Mouse (Mus musculus) limb, embryonic 15.5 days (tissue): Measurements from ENCODE around the gene Slc2a8. TPM values are rescaled to one million over a fixed set of nuclear protein-coding genes. Genes with fewer than 3 reads are reported as not detected.

Source experiments
- ATAC-seq: fragments of 200-750 bp; cut with Nextera tagmentation; 2 replicates; pipeline ENCODE4 v1.8.0; 2017; ENCODE audit warnings: low read depth, moderate TSS enrichment; ENCODE audit not compliant: insufficient number of reproducible peaks, low FRiP score, low TSS enrichment
- H3K27ac ChIP-seq: fragments of 300-500 bp; sonication (generic); 2 replicates; pipeline ENCODE4 v1.5.1; 2015; ENCODE audit warnings: moderate library complexity, mild to moderate bottlenecking, inconsistent platforms
- H3K27me3 ChIP-seq: fragments of 300-500 bp; sonication (generic); 2 replicates; pipeline ENCODE4 v1.6.1; 2015; ENCODE audit warnings: inconsistent platforms
- H3K36me3 ChIP-seq: fragments of 300-500 bp; sonication (generic); 2 replicates; pipeline ENCODE4 v1.6.1; 2015; ENCODE audit warnings: inconsistent platforms
- H3K4me1 ChIP-seq: fragments of 300-500 bp; sonication (generic); 2 replicates; pipeline ENCODE4 v1.6.1; 2015; ENCODE audit warnings: inconsistent platforms
- H3K4me2 ChIP-seq: fragments of 300-500 bp; sonication (generic); 2 replicates; pipeline ENCODE4 v1.6.1; 2015; ENCODE audit warnings: mild to moderate bottlenecking, inconsistent platforms
- H3K4me3 ChIP-seq: fragments of 300-500 bp; sonication (generic); 2 replicates; pipeline ENCODE4 v1.5.1; 2015; ENCODE audit warnings: mild to moderate bottlenecking, inconsistent platforms
- H3K9ac ChIP-seq: fragments of 300-500 bp; sonication (generic); 2 replicates; pipeline ENCODE4 v1.6.1; 2015; ENCODE audit warnings: inconsistent platforms
- H3K9me3 ChIP-seq: fragments of 300-500 bp; sonication (generic); 2 replicates; pipeline ENCODE4 v1.6.1; 2016; ENCODE audit warnings: inconsistent platforms
- WGBS: fragments of 180-500 bp; shearing (Covaris S2); methylation state at CpG from one replicate; pipeline ENCODE4 v1.1.7; 2015; 5-methylcytosine and 5-hydroxymethylcytosine counted together
- polyA plus RNA-seq: library from polyadenylated mRNA; unstranded; fragments of >200 nt; fragmentation: Nextera tagmentation; extraction: Ambion mirVana; gene quantifications from 2 replicates; pipeline ENCODE4 v1.2.1, GENCODE M21; 2015

The Slc2a8 gene
- polyA plus RNA-seq, 1 experiment from 2014 or later = 22.4 TPM

GRCm38 (mm10) chr2:32968024-32968614, 13.8 kb downstream of the Slc2a8 start:
- Histone ChIP-seq H3K27ac (peak overlapping the region; percentile 98; the same call in 1 of the 2 replicates), H3K4me1 (peaks cover 35% of the 10 kb centered on the region), H3K4me3 (peak overlapping the region; percentile 60; the same call in 1 of the 2 replicates), H3K4me2 (peak overlapping the region; percentile 90; the same call in 1 of the 2 replicates), H3K27me3 (no peaks in the 10 kb centered on the region), H3K9me3 (no peaks in the 10 kb centered on the region), H3K36me3 (peaks cover 28% of the 10 kb centered on the region), H3K9ac (0 out of 2 replicates have a peak overlapping the region, but pooled peaks have one; percentile 80)
- 83% methylated on average over 9 of the region's 9 CpGs for WGBS
- no peak for ATAC-seq

GRCm38 (mm10) chr2:32966689-32967631, 14.9 kb downstream of the Slc2a8 start:
- H3K9ac ChIP-seq = peak overlapping the region; percentile 80
- peak; percentile 74 for ATAC-seq
- peak overlapping the region; percentile 98 for H3K27ac ChIP-seq
- peaks cover 41% of the 10 kb centered on the region for H3K4me1 ChIP-seq
- under 1% methylated on average over 55 of the region's 55 CpGs for WGBS
- peak overlapping the region; percentile 60 for H3K4me3 ChIP-seq
- peaks cover 27% of the 10 kb centered on the region for H3K36me3 ChIP-seq
- no peaks in the 10 kb centered on the region for H3K9me3 ChIP-seq
- H3K27me3 ChIP-seq = no peaks in the 10 kb centered on the region
- H3K4me2 ChIP-seq = peak overlapping the region; percentile 90

- Histone ChIP-seq H3K36me3 (peaks cover 27% of the 10 kb centered on the region), H3K9ac (peak overlapping the region; percentile 80), H3K27ac (peak overlapping the region; percentile 98), H3K4me3 (peak overlapping the region; percentile 60), H3K9me3 (no peaks in the 10 kb centered on the region), H3K4me1 (peaks cover 41% of the 10 kb centered on the region), H3K27me3 (no peaks in the 10 kb centered on the region), H3K4me2 (peak overlapping the region; percentile 90)
- no peak for ATAC-seq
- WGBS = 8% methylated on average over 13 of the region's 13 CpGs
Measured at GRCm38 (mm10) chr2:32966184-32966688, 15.6 kb downstream of the Slc2a8 start.

- no peak for ATAC-seq
- H3K9me3 ChIP-seq = no peaks in the 10 kb centered on the region
- WGBS = 15% methylated on average over 7 of the region's 7 CpGs
- no peak overlapping the region for H3K27ac ChIP-seq
- peak overlapping the region; percentile 60 for H3K4me3 ChIP-seq
- peaks cover 27% of the 10 kb centered on the region for H3K36me3 ChIP-seq
- peak overlapping the region; percentile 90 for H3K4me2 ChIP-seq
- peaks cover 45% of the 10 kb centered on the region for H3K4me1 ChIP-seq
- H3K27me3 ChIP-seq = no peaks in the 10 kb centered on the region
- H3K9ac ChIP-seq = no peak overlapping the region
Measured at GRCm38 (mm10) chr2:32965511-32966183, 16.2 kb downstream of the Slc2a8 start.

GRCm38 (mm10) chr2:32964659-32965457, 17.0 kb downstream of the Slc2a8 start:
- Histone ChIP-seq H3K27ac (peak overlapping the region; percentile 18; the same call in 1 of the 2 replicates), H3K4me1 (peaks cover 50% of the 10 kb centered on the region), H3K9me3 (no peaks in the 10 kb centered on the region), H3K4me3 (no peak overlapping the region), H3K36me3 (peaks cover 27% of the 10 kb centered on the region), H3K27me3 (no peaks in the 10 kb centered on the region), H3K9ac (no peak overlapping the region), H3K4me2 (no peak overlapping the region)
- 30% methylated on average over 10 of the region's 10 CpGs for WGBS
- ATAC-seq = no peak

- 75% methylated on average over 1 of the region's 1 CpGs for WGBS
- H3K36me3 ChIP-seq = peaks cover 27% of the 10 kb centered on the region
- no peaks in the 10 kb centered on the region for H3K9me3 ChIP-seq
- no peaks in the 10 kb centered on the region for H3K27me3 ChIP-seq
- no peak overlapping the region for H3K9ac ChIP-seq
- H3K4me3 ChIP-seq = peak overlapping the region; percentile 79; the same call in 1 of the 2 replicates
- H3K4me1 ChIP-seq = peaks cover 50% of the 10 kb centered on the region
- peak overlapping the region; percentile 74 for H3K4me2 ChIP-seq
- no peak for ATAC-seq
- H3K27ac ChIP-seq = no peak overlapping the region
Measured at GRCm38 (mm10) chr2:32963981-32964380, 17.9 kb downstream of the Slc2a8 start.

GRCm38 (mm10) chr2:32963544-32963943, 18.3 kb downstream of the Slc2a8 start:
- peaks cover 27% of the 10 kb centered on the region for H3K36me3 ChIP-seq
- peaks cover 50% of the 10 kb centered on the region for H3K4me1 ChIP-seq
- H3K4me2 ChIP-seq = peak overlapping the region; percentile 74
- 64% methylated on average over 4 of the region's 4 CpGs for WGBS
- no peak overlapping the region; the same call in 1 of the 2 replicates for H3K27ac ChIP-seq
- H3K27me3 ChIP-seq = no peaks in the 10 kb centered on the region
- no peak for ATAC-seq
- peak overlapping the region; percentile 79 for H3K4me3 ChIP-seq
- H3K9ac ChIP-seq = peak overlapping the region; percentile 89; the same call in 1 of the 2 replicates
- no peaks in the 10 kb centered on the region for H3K9me3 ChIP-seq

GRCm38 (mm10) chr2:32962875-32963220, 19.0 kb downstream of the Slc2a8 start:
- Histone ChIP-seq H3K27me3 (no peaks in the 10 kb centered on the region), H3K4me3 (peak overlapping the region; percentile 79), H3K36me3 (peaks cover 33% of the 10 kb centered on the region), H3K9ac (peak overlapping the region; percentile 89), H3K9me3 (no peaks in the 10 kb centered on the region), H3K4me2 (peak overlapping the region; percentile 74), H3K4me1 (peaks cover 48% of the 10 kb centered on the region), H3K27ac (peak overlapping the region; percentile 88)
- ATAC-seq = no peak
- WGBS = 6% methylated on average over 9 of the region's 9 CpGs

GRCm38 (mm10) chr2:32962062-32962874, 19.6 kb downstream of the Slc2a8 start:
- peak overlapping the region; percentile 89 for H3K9ac ChIP-seq
- H3K4me1 ChIP-seq = peaks cover 42% of the 10 kb centered on the region
- H3K9me3 ChIP-seq = no peaks in the 10 kb centered on the region
- WGBS = under 1% methylated on average over 33 of the region's 33 CpGs
- H3K4me3 ChIP-seq = peak overlapping the region; percentile 79
- ATAC-seq = no peak
- peak overlapping the region; percentile 88 for H3K27ac ChIP-seq
- H3K36me3 ChIP-seq = peaks cover 39% of the 10 kb centered on the region
- no peaks in the 10 kb centered on the region for H3K27me3 ChIP-seq
- H3K4me2 ChIP-seq = peak overlapping the region; percentile 74

- Histone ChIP-seq H3K27ac (peak within 1 kb of the TSS; percentile 88), H3K4me1 (peaks cover 40% of the 10 kb centered on the region), H3K36me3 (peaks cover 45% of the 10 kb centered on the region), H3K4me2 (peak within 1 kb of the TSS; percentile 74), H3K4me3 (peak within 1 kb of the TSS; percentile 79), H3K9ac (peak within 1 kb of the TSS; percentile 89), H3K9me3 (no peaks in the 10 kb centered on the region), H3K27me3 (no peaks in the 10 kb centered on the region)
- 2% methylated on average over 55 of the region's 55 CpGs for WGBS
- peak; percentile 89 for ATAC-seq
Measured at GRCm38 (mm10) chr2:32961192-32961995, 20.5 kb downstream of the Slc2a8 start, which contains the start of the genes Rpl12 and Lrsam1. Rpl12 (plus strand) TSS chr2:32961559. Lrsam1 (minus strand) TSS chr2:32961614.
